Mouse (Mus musculus) limb, embryonic 13.5 days (tissue): ENCODE results near the gene Tom1. TPM values are rescaled to one million over a fixed set of nuclear protein-coding genes. Genes with fewer than 3 reads are reported as not detected.

Experiments
- ATAC-seq: fragments of 200-750 bp; cut with Nextera tagmentation; 2 replicates; pipeline ENCODE4 v1.8.0; 2017; ENCODE audit warnings: low read depth, moderate number of reproducible peaks, moderate TSS enrichment; ENCODE audit not compliant: low FRiP score
- H3K27ac ChIP-seq: fragments of 300-500 bp; sonication (generic); 2 replicates; pipeline ENCODE4 v1.5.1; 2015; ENCODE audit warnings: inconsistent platforms, mild to moderate bottlenecking, moderate library complexity
- H3K27me3 ChIP-seq: fragments of 300-500 bp; sonication (generic); 2 replicates; pipeline ENCODE4 v1.6.1; 2015; ENCODE audit warnings: mild to moderate bottlenecking, inconsistent platforms
- H3K36me3 ChIP-seq: fragments of 300-500 bp; sonication (generic); 2 replicates; pipeline ENCODE4 v1.6.1; 2015; ENCODE audit warnings: inconsistent platforms, mild to moderate bottlenecking, moderate library complexity
- H3K4me1 ChIP-seq: fragments of 300-500 bp; sonication (generic); 2 replicates; pipeline ENCODE4 v1.6.1; 2015; ENCODE audit warnings: inconsistent platforms
- H3K4me2 ChIP-seq: fragments of 300-500 bp; sonication (generic); replicated peaks from 2 replicates; pipeline ENCODE4 v1.6.1; 2015; ENCODE audit warnings: inconsistent platforms, mild to moderate bottlenecking, moderate library complexity
- H3K4me3 ChIP-seq: fragments of 300-500 bp; sonication (generic); 2 replicates; pipeline ENCODE4 v1.5.1; 2015; ENCODE audit warnings: moderate library complexity, mild to moderate bottlenecking, inconsistent platforms
- H3K9ac ChIP-seq: fragments of 300-500 bp; sonication (generic); 2 replicates; pipeline ENCODE4 v1.6.1; 2015; ENCODE audit warnings: mild to moderate bottlenecking, inconsistent platforms
- H3K9me3 ChIP-seq: fragments of 300-500 bp; sonication (generic); 2 replicates; pipeline ENCODE4 v1.6.1; 2016; ENCODE audit warnings: inconsistent platforms
- WGBS: fragments of 180-500 bp; shearing (Covaris S2); methylation state at CpG from one replicate; pipeline ENCODE4 v1.1.7; 2015; 5-methylcytosine and 5-hydroxymethylcytosine counted together
- polyA plus RNA-seq: library from polyadenylated mRNA; unstranded; fragments of >200 nt; fragmentation: Nextera tagmentation; extraction: Ambion mirVana; gene quantifications from 2 replicates; pipeline ENCODE4 v1.2.1, GENCODE M21; 2015

The Tom1 gene
- polyA plus RNA-seq, 1 experiment from 2014 or later = 34.5 TPM

DNA sequence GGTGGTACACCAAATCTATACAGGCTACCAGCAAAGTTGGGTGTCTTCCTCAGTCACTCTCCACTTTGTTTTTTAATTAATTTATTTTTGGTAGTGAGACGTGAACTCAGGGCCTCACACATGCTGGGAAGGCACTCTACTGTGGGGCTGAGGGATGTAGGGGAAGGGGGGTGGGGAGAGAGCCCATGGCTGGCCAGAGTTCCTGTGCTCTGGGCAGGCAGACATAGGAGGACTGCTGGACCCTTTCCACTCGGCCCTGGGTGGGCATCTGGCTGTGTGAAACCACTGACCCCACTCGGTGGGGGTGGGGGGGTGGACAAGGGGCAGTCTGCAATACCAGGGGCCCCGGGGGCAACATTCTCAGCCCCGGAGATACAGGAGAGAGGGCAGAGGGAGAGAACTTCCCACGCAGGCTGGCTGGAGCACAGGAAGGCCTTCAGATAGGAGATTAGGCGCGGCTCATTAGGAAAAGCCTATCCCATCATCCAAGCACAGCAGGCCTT lies 69.9 kb downstream of the Tom1 start:
- 44% methylated on average over 8 of the region's 8 CpGs for WGBS
- no peaks in the 10 kb centered on the region for H3K27me3 ChIP-seq
- ATAC-seq = no peak

DNA sequence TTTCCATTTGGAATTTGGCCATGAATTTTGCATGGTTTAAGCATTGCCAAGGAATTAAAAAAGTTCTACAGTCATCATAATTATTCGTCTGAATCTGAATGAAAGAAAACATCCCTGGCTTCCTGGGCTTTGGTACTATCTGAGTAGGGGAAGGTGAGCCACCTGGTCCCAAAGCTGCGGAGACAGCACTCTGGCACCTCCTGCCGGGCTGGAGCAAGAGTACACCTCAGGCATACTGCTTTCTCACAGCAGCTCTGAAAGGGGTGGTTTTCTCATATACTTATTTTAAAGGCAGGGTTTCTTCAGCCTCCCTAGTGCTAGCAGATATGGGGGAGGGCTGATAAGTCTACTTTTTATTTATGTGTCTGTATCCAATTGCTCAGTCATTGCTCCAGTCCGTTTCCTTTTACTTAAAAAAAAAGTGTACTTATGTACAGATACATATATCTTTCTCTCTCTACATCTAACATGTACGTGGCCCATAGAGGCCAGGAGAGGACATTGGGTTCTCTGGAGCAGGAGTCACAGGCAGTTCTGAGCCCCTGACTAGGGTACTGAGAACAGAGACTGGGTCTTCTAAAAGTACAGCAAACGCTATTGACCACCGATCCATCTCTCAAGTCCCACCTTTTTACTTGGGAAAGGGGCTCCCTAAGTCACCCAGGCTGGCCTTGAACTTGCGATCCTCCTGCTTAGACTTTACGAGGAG lies 75.2 kb downstream of the Tom1 start:
- H3K4me1 ChIP-seq = peaks cover 28% of the 10 kb centered on the region
- peak overlapping the region; percentile 92 for H3K27ac ChIP-seq
- H3K4me3 ChIP-seq = peak overlapping the region; percentile 83
- peaks cover 28% of the 10 kb centered on the region for H3K36me3 ChIP-seq
- ATAC-seq = peak; percentile 66
- under 1% methylated on average over 9 of the region's 9 CpGs for WGBS
- H3K9me3 ChIP-seq = no peaks in the 10 kb centered on the region
- H3K27me3 ChIP-seq = no peaks in the 10 kb centered on the region
- H3K4me2 ChIP-seq = peak overlapping the region; percentile 66
- peak overlapping the region; percentile 77 for H3K9ac ChIP-seq

More for the DNA sequence above, 69.9 kb downstream of the Tom1 start:
- no peak overlapping the region for H3K9ac ChIP-seq
- H3K4me1 ChIP-seq = 0 out of 2 replicates have a peak, but pooled peaks cover 4% of the 10 kb centered on the region
- H3K4me3 ChIP-seq = no peak overlapping the region
- no peak overlapping the region for H3K27ac ChIP-seq
- no peak overlapping the region for H3K4me2 ChIP-seq
- H3K9me3 ChIP-seq = no peaks in the 10 kb centered on the region
- H3K36me3 ChIP-seq = peaks cover 18% of the 10 kb centered on the region

DNA sequence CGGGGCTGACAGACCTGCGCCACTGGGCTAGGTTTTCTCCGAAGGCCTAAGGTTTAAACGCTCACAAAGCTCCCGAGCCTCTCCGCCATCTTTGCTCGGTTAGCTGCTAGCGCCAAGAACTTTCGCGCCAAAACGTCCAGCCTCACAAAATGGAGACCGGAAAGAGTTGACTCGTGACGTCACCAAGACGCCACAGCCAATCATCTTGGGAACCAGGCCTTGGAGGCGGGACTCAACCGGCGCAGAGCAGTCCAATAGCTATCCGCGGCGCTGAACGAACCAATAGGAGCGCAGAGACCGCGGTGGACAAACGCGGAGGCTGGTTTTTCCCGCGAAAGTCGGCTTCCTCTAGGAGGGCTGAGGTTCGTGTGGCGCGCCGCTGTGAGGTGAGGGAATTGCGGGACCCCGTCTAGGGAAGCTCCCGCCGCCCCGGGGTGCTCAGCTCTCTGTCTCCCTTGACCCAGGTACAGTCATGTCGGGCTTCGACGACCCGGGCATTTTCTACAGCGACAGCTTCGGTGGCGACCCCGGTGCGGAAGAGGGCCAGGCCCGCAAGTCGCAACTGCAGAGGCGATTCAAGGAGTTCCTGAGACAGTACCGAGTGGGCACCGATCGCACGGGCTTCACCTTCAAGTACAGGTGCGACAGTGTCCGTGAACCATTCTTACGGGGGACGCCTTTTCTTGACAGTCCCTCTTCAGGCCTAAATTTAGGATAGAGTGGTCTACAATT lies 75.9 kb downstream of the Tom1 start, which contains the start of gene Mcm5:
Gene Mcm5 (plus strand): TSS at position 334 of the 732 bp plus-strand sequence.
- peak; percentile 99 for ATAC-seq
- H3K9ac ChIP-seq = peak within 1 kb of the TSS; percentile 87
- under 1% methylated on average over 59 of the region's 59 CpGs for WGBS

DNA sequence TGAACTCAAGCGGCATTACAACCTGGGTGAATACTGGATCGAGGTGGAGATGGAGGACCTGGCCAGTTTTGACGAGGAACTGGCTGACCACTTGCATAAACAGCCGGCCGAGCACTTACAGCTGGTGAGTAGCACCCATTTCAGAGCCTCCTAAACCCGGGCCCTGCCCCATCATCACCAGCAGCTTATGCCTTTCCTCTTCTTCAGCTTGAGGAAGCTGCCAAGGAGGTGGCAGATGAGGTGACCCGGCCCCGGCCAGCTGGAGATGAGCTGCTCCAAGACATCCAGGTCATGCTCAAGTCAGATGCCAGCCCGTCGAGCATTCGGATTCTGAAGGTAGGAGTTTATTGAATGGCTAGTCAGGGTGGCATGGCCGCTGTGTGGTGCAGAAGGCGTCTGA lies 76.6 kb downstream of the Tom1 start:
- no peak for ATAC-seq
- H3K4me2 ChIP-seq = peak overlapping the region; percentile 97
- H3K4me1 ChIP-seq = peaks cover 28% of the 10 kb centered on the region
- peaks cover 42% of the 10 kb centered on the region for H3K36me3 ChIP-seq
- H3K27me3 ChIP-seq = no peaks in the 10 kb centered on the region
- no peak overlapping the region for H3K27ac ChIP-seq
- H3K9ac ChIP-seq = peak overlapping the region; percentile 87
- no peaks in the 10 kb centered on the region for H3K9me3 ChIP-seq
- H3K4me3 ChIP-seq = peak overlapping the region; percentile 83
- WGBS = 16% methylated on average over 13 of the region's 13 CpGs

More for the DNA sequence above, 75.9 kb downstream of the Tom1 start, which contains the start of gene Mcm5:
- peak within 1 kb of the TSS; percentile 92 for H3K27ac ChIP-seq
- H3K4me1 ChIP-seq = peaks cover 28% of the 10 kb centered on the region
- no peaks in the 10 kb centered on the region for H3K27me3 ChIP-seq
- H3K36me3 ChIP-seq = peaks cover 35% of the 10 kb centered on the region
- peak within 1 kb of the TSS; percentile 97 for H3K4me2 ChIP-seq
- H3K9me3 ChIP-seq = no peaks in the 10 kb centered on the region
- H3K4me3 ChIP-seq = peak within 1 kb of the TSS; percentile 83

DNA sequence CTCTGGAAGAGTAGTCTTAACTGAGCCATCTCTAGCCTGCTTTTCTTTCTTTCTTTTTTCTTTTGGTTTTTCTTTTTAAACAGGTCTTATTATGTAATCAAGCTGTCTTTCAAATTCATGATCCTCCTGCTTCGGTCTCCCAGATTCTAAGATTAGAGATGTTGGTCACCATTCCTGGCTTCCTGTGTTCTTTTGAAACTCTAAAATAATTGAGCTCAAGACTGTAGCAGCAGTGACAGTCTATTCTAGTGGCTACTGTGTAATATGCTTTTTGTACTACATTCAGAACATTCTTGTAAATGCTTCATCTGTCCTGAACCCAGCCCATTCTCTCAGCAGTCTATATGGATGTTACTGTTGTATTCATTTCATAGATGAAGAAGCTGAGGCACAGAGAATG lies 85.0 kb downstream of the Tom1 start:
- 97% methylated on average over 1 of the region's 1 CpGs for WGBS
- Histone ChIP-seq H3K4me3 (no peak overlapping the region), H3K4me1 (no peaks in the 10 kb centered on the region), H3K27ac (no peak overlapping the region), H3K4me2 (no peak overlapping the region), H3K9ac (no peak overlapping the region), H3K36me3 (peaks cover 100% of the 10 kb centered on the region), H3K27me3 (no peaks in the 10 kb centered on the region), H3K9me3 (no peaks in the 10 kb centered on the region)
- no peak for ATAC-seq

DNA sequence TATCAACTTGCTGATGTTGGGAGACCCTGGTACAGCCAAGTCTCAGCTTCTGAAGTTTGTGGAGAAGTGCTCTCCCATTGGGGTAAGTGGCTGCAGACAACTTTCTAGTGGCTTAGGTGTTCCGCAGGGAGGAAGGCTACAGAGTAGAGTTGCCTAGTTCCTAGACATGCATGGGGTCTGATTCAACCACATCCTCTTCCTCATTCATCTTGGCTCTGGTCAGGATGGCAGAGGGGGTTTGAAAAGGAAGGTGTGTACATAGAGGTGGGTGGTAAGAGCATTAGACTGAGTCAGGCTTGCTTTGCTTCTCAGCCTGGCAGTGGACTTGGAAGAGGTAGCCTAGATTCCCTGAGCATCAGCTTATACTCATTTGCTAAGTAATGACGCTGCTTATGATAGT lies 85.8 kb downstream of the Tom1 start:
- Histone ChIP-seq H3K27ac (no peak overlapping the region), H3K9ac (no peak overlapping the region), H3K4me3 (no peak overlapping the region), H3K4me2 (no peak overlapping the region), H3K9me3 (no peaks in the 10 kb centered on the region), H3K36me3 (peaks cover 100% of the 10 kb centered on the region), H3K27me3 (no peaks in the 10 kb centered on the region), H3K4me1 (no peaks in the 10 kb centered on the region)
- no peak for ATAC-seq
- WGBS = 97% methylated on average over 2 of the region's 2 CpGs

Other genes with a start within 250 kb of the Tom1 start
- gene Isx, start 160.5 kb upstream of the Tom1 start, polyA plus RNA-seq = 0.20 and 0.34 TPM in 2 replicates
- gene Hmgxb4, start 40.3 kb upstream of the Tom1 start, polyA plus RNA-seq = 46.8 and 48.6 TPM in 2 replicates
- gene Hmox1, start 59.9 kb downstream of the Tom1 start, polyA plus RNA-seq = 30.6 and 32.0 TPM in 2 replicates
- 182 and 186 TPM in 2 replicates for gene Mcm5, start 75.9 kb downstream of the Tom1 start, polyA plus RNA-seq
- 0.11 TPM in 1 of 2 replicates, not detected in the other for gene Rasd2, start 180.2 kb downstream of the Tom1 start, polyA plus RNA-seq